Mouse (Mus musculus): ENCODE measurements around the gene Ttll13. TPM values are rescaled to one million over a fixed set of nuclear protein-coding genes. Genes with fewer than 3 reads are reported as not detected.
A peak's percentile ranks its signal among the peaks of the same experiment; 100 is the strongest.

The Ttll13 gene
- total RNA-seq, 1 experiment from 2014 or later, result not detected

DNA sequence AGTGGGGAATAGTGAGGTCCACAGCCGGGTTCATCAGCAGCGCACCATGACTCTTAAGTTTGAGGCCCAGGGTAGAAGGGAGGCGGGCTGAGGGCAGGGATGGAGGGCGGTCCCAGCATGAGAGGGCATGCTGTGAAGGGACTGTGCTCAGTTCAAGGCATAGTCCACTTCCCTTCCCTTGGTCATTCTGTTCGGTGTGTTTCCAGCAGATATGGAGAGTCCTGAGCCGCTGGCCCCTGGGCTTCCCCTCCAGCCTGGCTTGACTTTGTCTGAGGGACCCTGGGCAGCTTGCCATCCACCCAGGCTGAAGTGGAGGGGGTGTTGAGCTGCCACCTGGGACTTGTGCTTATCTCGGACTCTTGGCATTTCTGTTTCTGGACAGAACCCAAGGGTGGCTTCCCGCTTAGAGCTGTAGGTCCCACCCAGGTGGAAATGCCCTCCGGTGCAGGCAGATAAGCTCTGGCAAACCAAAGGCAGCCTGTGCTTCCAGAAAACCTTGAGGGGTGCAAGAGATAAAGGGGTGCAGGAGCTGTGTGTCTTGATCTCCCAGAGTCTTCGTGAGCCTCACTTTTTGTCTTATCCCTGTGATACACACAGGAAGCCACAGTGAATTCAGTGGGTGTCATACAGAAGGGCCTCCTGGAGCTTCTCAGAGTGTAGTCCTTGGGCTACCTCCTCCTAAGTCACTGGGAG lies 37.3 kb upstream of the Ttll13 start:
- peak; percentile 30 to 61 for ATAC-seq (replicated peaks in 1 of 2; ENCODE audit: insufficient read depth in 1 of 2, low FRiP score in 2 of 2, low TSS enrichment in 1 of 2, low read depth in 1 of 2, poor library complexity in 2 of 2, severe bottlenecking in 2 of 2)

- ATAC-seq (replicated peaks in 1 of 2; ENCODE audit: insufficient read depth in 1 of 2, low FRiP score in 2 of 2, low TSS enrichment in 1 of 2, low read depth in 1 of 2, poor library complexity in 2 of 2, severe bottlenecking in 2 of 2), result peak; percentile 76 to 81
Observed at GRCm38 (mm10) chr7:80209669-80210068, 36.5 kb upstream of the Ttll13 start.

GRCm38 (mm10) chr7:80210982-80211381 lies 35.2 kb upstream of the Ttll13 start:
- ATAC-seq (replicated peaks in 1 of 2; ENCODE audit: insufficient read depth in 1 of 2, low FRiP score in 2 of 2, low TSS enrichment in 1 of 2, low read depth in 1 of 2, poor library complexity in 2 of 2, severe bottlenecking in 2 of 2), result no peak

GRCm38 (mm10) chr7:80213604-80214003 lies 32.6 kb upstream of the Ttll13 start:
- no peak for ATAC-seq (replicated peaks in 1 of 2; ENCODE audit: insufficient read depth in 1 of 2, low FRiP score in 2 of 2, low TSS enrichment in 1 of 2, low read depth in 1 of 2, poor library complexity in 2 of 2, severe bottlenecking in 2 of 2)

DNA sequence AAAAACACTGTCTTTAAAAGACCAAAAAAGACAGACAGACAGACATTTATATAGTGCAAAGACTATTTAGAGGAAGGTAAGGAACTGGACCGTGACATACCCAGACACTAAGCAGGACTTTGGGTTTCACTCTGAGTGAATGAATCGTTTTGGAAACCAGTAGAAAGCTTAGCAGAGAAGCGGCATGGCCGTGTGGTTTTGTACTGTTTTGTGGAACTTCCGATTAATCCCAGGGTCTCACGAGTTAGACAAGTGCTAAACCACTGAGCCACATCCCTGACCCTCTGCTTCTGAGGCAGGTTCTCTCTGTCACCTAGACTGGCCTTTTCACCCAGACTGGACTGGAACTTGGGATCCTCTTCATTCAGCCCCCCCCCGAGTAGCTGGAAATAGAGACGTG lies 31.7 kb upstream of the Ttll13 start:
- no peak for ATAC-seq (replicated peaks in 1 of 2; ENCODE audit: insufficient read depth in 1 of 2, low FRiP score in 2 of 2, low TSS enrichment in 1 of 2, low read depth in 1 of 2, poor library complexity in 2 of 2, severe bottlenecking in 2 of 2)

GRCm38 (mm10) chr7:80215398-80215797 lies 30.8 kb upstream of the Ttll13 start:
- peak; percentile 87 to 88 for ATAC-seq (replicated peaks in 1 of 2; ENCODE audit: insufficient read depth in 1 of 2, low FRiP score in 2 of 2, low TSS enrichment in 1 of 2, low read depth in 1 of 2, poor library complexity in 2 of 2, severe bottlenecking in 2 of 2)

DNA sequence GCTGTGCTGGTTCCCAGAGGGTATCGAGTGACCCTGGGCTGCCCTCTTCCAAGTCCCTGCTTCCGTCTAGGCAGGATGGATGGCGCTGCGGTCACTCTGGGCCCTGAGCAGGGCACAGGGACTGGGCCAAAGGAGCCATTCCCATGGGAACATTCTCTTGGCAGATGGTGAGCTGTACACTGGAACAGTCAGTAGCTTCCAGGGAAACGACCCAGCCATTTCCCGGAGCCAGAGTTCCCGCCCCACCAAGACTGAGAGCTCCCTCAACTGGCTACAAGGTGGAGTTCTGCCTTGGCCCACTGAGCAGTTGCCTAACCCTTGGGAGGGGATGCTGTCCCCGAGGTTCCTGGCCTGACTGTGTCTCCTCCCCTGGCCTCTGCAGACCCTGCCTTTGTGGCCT lies 29.6 kb upstream of the Ttll13 start:
- no peak for ATAC-seq (replicated peaks in 1 of 2; ENCODE audit: insufficient read depth in 1 of 2, low FRiP score in 2 of 2, low TSS enrichment in 1 of 2, low read depth in 1 of 2, poor library complexity in 2 of 2, severe bottlenecking in 2 of 2)

- ATAC-seq (replicated peaks in 1 of 2; ENCODE audit: insufficient read depth in 1 of 2, low FRiP score in 2 of 2, low TSS enrichment in 1 of 2, low read depth in 1 of 2, poor library complexity in 2 of 2, severe bottlenecking in 2 of 2), result no peak
Observed at GRCm38 (mm10) chr7:80218666-80219065, 27.5 kb upstream of the Ttll13 start.

DNA sequence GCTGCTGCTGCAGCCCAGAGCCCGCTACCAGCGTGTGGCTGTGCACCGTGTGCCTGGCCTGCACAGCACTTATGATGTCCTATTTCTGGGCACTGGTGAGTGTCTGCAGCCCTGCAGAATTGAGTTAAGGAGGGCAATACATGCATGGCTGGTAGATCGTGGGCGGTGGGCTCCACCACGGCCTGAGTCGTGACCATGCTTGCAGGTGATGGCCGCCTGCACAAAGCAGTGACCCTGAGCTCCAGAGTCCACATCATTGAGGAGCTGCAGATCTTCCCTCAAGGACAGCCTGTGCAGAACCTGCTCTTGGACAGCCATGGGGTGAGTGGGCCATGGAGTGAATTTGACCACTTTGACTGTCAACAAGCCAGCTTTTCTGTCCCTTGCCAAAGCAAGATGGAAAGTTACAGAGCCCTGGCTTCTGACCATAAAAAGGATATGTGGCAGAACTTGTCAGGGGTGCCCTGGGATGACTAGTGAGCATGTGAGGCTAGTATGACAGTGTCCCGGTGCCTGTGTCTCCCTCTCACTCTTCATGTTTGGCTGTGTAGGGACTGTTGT lies 25.9 kb upstream of the Ttll13 start:
- no peak for ATAC-seq (replicated peaks in 1 of 2; ENCODE audit: insufficient read depth in 1 of 2, low FRiP score in 2 of 2, low TSS enrichment in 1 of 2, low read depth in 1 of 2, poor library complexity in 2 of 2, severe bottlenecking in 2 of 2)

- no peak for ATAC-seq (replicated peaks in 1 of 2; ENCODE audit: insufficient read depth in 1 of 2, low FRiP score in 2 of 2, low TSS enrichment in 1 of 2, low read depth in 1 of 2, poor library complexity in 2 of 2, severe bottlenecking in 2 of 2)
Observed at GRCm38 (mm10) chr7:80221179-80221750, 24.9 kb upstream of the Ttll13 start.

DNA sequence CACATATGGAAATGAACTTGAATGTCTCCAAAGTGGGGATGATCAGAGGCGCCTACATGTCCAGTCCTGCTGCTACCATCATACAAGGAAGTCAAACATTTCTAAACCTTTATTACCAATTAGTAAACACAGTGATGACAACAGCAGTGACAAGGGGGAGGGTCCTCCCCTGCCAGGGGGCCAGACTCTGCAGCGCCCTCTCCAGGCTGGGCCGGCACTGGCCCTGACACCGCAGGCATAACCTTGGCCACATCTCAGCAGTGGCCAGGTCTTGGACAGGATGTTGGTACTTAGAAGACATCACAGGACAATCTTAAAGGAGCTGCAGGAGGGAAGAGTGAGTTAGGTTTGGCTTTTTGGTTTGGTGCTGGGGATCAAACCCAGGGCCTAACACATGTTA lies 19.1 kb upstream of the Ttll13 start:
- ATAC-seq (replicated peaks in 1 of 2; ENCODE audit: insufficient read depth in 1 of 2, low FRiP score in 2 of 2, low TSS enrichment in 1 of 2, low read depth in 1 of 2, poor library complexity in 2 of 2, severe bottlenecking in 2 of 2), result no peak; a peak in 1 of 4 replicates

GRCm38 (mm10) chr7:80230196-80230595 lies 16.0 kb upstream of the Ttll13 start:
- no peak for ATAC-seq (replicated peaks in 1 of 2; ENCODE audit: insufficient read depth in 1 of 2, low FRiP score in 2 of 2, low TSS enrichment in 1 of 2, low read depth in 1 of 2, poor library complexity in 2 of 2, severe bottlenecking in 2 of 2)

GRCm38 (mm10) chr7:80231971-80232488 lies 14.1 kb upstream of the Ttll13 start:
- 0 out of 4 replicates have a peak, but pooled peaks of 1 of the 2 experiments have one; percentile 5 for ATAC-seq (replicated peaks in 1 of 2; ENCODE audit: insufficient read depth in 1 of 2, low FRiP score in 2 of 2, low TSS enrichment in 1 of 2, low read depth in 1 of 2, poor library complexity in 2 of 2, severe bottlenecking in 2 of 2)

DNA sequence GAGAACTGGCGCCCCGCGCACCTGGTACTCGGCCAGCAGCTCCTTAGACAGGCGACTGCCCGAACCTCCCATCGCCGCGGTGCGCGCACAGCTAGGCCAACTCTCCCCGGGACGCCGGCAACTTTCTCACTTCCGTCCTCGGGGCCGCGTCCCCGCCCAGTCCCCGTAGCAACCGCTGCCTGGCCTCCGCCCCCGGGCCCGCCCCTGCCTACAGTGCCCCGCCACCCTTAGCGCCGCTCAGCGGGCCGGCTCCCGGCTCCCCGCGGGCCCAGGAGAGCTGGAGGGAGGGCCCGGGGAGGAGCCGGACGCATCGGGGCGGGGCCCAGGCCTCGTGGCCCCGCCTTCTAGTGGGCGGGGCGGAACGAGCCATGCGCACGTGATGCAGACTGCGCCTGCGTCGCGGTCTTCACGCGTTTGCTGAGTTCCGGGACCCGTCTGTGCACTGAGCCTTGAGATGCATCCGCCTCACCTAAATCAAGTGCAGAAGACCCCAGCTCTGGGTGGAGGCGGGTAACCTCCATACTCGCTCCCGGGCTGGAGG lies 13.6 kb upstream of the Ttll13 start, which contains the start of the genes Cib1 and Gdpgp1:
Cib1 (minus strand) TSS at position 325 of the 541 bp plus-strand sequence.
Gdpgp1 (plus strand) TSS at position 377 of the 541 bp plus-strand sequence.
- peak; percentile 94 to 95 for ATAC-seq (replicated peaks in 1 of 2; ENCODE audit: insufficient read depth in 1 of 2, low FRiP score in 2 of 2, low TSS enrichment in 1 of 2, low read depth in 1 of 2, poor library complexity in 2 of 2, severe bottlenecking in 2 of 2)

- no peak for ATAC-seq (replicated peaks in 1 of 2; ENCODE audit: insufficient read depth in 1 of 2, low FRiP score in 2 of 2, low TSS enrichment in 1 of 2, low read depth in 1 of 2, poor library complexity in 2 of 2, severe bottlenecking in 2 of 2)
Observed at GRCm38 (mm10) chr7:80233799-80234198, 12.4 kb upstream of the Ttll13 start.

DNA sequence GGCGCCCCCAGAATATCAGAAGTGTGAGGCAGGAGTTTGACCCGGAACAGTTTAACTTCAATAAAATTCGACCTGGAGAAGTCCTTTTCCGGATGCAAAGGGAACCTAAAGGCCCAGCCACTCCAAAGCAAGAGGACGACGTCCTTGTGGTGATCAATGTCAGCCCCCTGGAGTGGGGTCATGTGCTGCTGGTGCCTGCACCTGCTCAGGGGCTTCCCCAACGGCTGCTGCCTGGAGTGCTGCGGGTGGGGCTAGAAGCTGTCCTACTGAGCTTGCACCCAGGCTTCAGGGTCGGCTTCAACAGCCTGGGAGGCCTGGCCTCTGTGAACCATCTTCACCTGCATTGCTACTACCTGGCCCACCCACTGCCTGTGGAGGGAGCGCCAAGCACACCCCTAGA lies 7.6 kb upstream of the Ttll13 start:
- no peak for ATAC-seq (replicated peaks in 1 of 2; ENCODE audit: insufficient read depth in 1 of 2, low FRiP score in 2 of 2, low TSS enrichment in 1 of 2, low read depth in 1 of 2, poor library complexity in 2 of 2, severe bottlenecking in 2 of 2)

- no peak for ATAC-seq (replicated peaks in 1 of 2; ENCODE audit: insufficient read depth in 1 of 2, low FRiP score in 2 of 2, low TSS enrichment in 1 of 2, low read depth in 1 of 2, poor library complexity in 2 of 2, severe bottlenecking in 2 of 2)
Observed at GRCm38 (mm10) chr7:80241661-80242060, 4.5 kb upstream of the Ttll13 start.

GRCm38 (mm10) chr7:80244851-80245250 lies 1.3 kb upstream of the Ttll13 start:
- ATAC-seq (replicated peaks in 1 of 2; ENCODE audit: insufficient read depth in 1 of 2, low FRiP score in 2 of 2, low TSS enrichment in 1 of 2, low read depth in 1 of 2, poor library complexity in 2 of 2, severe bottlenecking in 2 of 2), result no peak

Data from hematopoietic stem cell, adult 5-6 weeks (primary cell).